Comparison of ENCODE assay signal across 9 mouse cellular contexts in the genomic region with DNA sequence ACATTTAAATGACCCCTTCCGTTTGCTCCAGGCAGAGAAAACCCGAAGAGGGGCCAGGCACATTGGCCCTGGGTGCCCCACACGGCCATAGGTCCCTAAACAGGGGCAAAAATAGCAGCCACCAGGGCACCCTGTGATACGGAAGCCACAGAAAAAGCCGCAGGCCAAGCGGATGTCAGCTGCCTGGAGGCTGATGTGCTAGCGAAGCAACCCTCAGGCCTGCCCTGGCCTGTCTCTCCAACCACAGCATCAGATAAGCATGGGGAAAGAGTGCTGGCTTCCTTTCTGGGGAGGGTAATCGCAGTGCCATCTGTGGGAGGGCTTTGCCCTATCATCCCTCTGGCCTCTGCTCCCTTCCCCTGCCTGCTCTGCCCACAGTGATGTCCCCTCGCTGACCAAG. TPM values are rescaled to one million over a fixed set of nuclear protein-coding genes. Genes with fewer than 3 reads are reported as not detected.
DNase-seq lines count a peak whose midpoint lies in the region; TF ChIP-seq lines count a peak whose summit lies in the region.
"Had no signal": no experiment of that assay in that cellular context is flagged by ENCODE, and none has a peak within 500 bp of the region (broad histone marks: within the 10 kb centered on the region; RNA-seq: fewer than 3 reads in every experiment).

No protein-coding gene starts in this region.

- peaks cover 19% of the 10 kb centered on the region for H3K9me3 ChIP-seq in megakaryocyte, embryonic 14.5 days
- H3K9me3 ChIP-seq: limb, embryonic 15.5 days had no signal

- H3K36me3 ChIP-seq in megakaryocyte, embryonic 14.5 days (replicated peaks; ENCODE audit: low read length) = no peaks in the 10 kb centered on the region
- H3K36me3 ChIP-seq: limb, embryonic 15.5 days had no signal

- H3K4me3 ChIP-seq in megakaryocyte, embryonic 14.5 days (replicated peaks) = peak overlapping the region; percentile 86
- H3K4me3 ChIP-seq in left cerebral cortex, adult 2 months = no peak overlapping the region
- H3K4me3 ChIP-seq: limb, embryonic 15.5 days had no signal

- TF ChIP-seq CTCF in left cerebral cortex, adult 2 months (IDR thresholded peaks at IDR 0.05) = no peak

- no peak overlapping the region for H3K27ac ChIP-seq in left cerebral cortex, adult 2 months
- H3K27ac ChIP-seq: limb, embryonic 15.5 days had no signal

- peak; percentile 83 for DNase-seq in layer of hippocampus, adult 9-11 months
- DNase-seq in layer of hippocampus, adult 8-10 months (ENCODE audit: low spot score in 2 of 2) = no peak
- DNase-seq in brain, adult 2 months (ENCODE audit: low read depth, low spot score) = peak; percentile 52
- DNase-seq in thymus, postnatal 36 days = peak; percentile 82 to 84
- DNase-seq in lung, postnatal 10 days = no peak
- no peak for DNase-seq in layer of hippocampus, adult 18-20 months (ENCODE audit: low spot score in 2 of 2)
- DNase-seq in left cerebral cortex, adult 2 months (ENCODE audit: extremely low spot score in 1 of 2, low spot score in 2 of 2) = no peak

- peaks cover 98% of the 10 kb centered on the region for H3K27me3 ChIP-seq in megakaryocyte, embryonic 14.5 days (replicated peaks)

- intact Hi-C loops in left cerebral cortex, adult 2 months (cut with DNase I) = no loop called here

- H3K4me1 ChIP-seq in megakaryocyte, embryonic 14.5 days = peaks cover 81% of the 10 kb centered on the region

RNA-seq across cellular contexts. Expression of gene Tox2, which starts 26.1 kb away (rescaled TPM):
- 10 to 100 TPM; 25.1 to 31.4 (median 26.0) TPM for total RNA-seq in layer of hippocampus, adult 8-10 months (2022)
- polyA plus RNA-seq in megakaryocyte, embryonic 14.5 days (2012; ENCODE audit: insufficient read depth, low replicate concordance) = 4.5 and 36.8 TPM in 2 replicates
- total RNA-seq in layer of hippocampus, adult 18-20 months (2021) = 10 to 100 TPM; 27.3 to 27.8 TPM
- total RNA-seq in left cerebral cortex, adult 2 months (2021) = 10 to 100 TPM; 27.8 to 28.4 TPM

Comparison
In these comparisons a context has a peak if more than half of its experiments do, and no peak if none do; other contexts are left out.
1. DNase-seq: peak in layer of hippocampus, adult 9-11 months (single experiment), brain, adult 2 months (single experiment) and thymus, postnatal 36 days (2 of 2); none in layer of hippocampus, adult 8-10 months (0 of 2), lung, postnatal 10 days (single experiment), layer of hippocampus, adult 18-20 months (0 of 2) and left cerebral cortex, adult 2 months (0 of 2).